Mouse (Mus musculus) naive thymus-derived CD4-positive, alpha-beta T cell, adult 5 months (primary cell): ENCODE data around the gene Slc4a3. TPM values are rescaled to one million over a fixed set of nuclear protein-coding genes. Genes with fewer than 3 reads are reported as not detected.

Experiments used
- polyA plus RNA-seq: library from polyadenylated mRNA; unstranded; fragments of 100-300 nt; shearing (Covaris generic); gene quantifications from one replicate; pipeline ENCODE4 v1.2.1, GENCODE M21; 2017

The Slc4a3 gene
- not detected for polyA plus RNA-seq

DNA sequence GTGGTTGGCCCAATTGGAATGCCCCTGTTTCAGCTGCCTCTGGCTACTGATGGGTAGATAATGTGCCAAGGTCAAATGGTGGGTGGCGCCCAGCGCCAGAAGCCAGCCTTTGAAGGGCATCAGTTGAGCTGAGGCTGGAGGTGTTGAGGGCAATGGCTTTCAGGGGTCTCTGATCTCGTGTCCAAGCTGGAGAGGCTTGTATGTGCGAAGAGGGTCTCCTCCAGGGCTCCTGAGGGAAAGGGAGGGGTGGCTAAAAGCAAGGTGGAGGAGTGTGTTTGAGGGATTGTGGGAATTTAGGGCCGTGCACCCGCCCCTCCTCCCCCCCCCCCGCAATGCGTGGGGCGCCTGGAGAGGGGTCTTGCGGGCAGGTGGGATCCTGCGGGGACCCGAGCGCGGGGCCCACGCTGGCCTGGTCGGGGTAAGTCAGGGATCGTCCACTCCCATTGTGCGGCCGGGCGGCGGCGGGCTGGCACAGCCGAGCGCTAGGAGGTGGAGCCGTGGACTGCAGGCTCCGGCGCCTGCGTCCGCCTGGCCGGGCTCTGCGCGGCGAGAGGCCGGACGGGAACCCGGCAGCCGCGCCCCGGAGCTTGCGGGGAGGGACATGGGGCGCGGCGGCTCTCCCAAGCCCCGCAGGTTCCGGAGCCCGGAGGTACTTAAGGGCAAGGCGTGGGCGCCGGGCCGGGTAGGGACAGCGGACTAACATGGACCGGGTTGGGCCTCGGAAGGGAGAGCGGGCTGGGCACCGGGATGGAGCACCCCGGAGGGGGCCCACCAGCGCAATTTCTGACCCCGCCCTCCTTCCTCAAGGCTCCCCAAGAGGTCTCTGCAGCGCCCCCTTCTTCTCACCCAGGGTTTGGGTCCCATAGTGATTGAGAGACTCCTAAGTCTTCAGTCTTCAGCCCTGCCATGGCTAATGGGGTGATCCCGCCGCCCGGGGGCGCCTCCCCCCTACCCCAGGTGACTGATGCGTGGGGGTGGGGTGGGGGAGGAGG is at the start of gene Slc4a3:
Gene Slc4a3, plus strand, starts transcription at position 302 of the 992 bp plus-strand sequence.

GRCm38 (mm10) chr1:75505956-75506831 is 39.9 kb upstream of the Slc4a3 start, which contains the start of gene Obsl1:
Gene Obsl1, minus strand, starts transcription at chr1:75506452.

GRCm38 (mm10) chr1:75507006-75507405 is 39.1 kb upstream of the Slc4a3 start, which contains the start of gene Inha:
Gene Inha, plus strand, starts transcription at chr1:75507077.

GRCm38 (mm10) chr1:75521321-75522031 is 24.6 kb upstream of the Slc4a3 start, which contains the start of gene Stk11ip:
Gene Stk11ip, plus strand, starts transcription at chr1:75521529.

Other genes with a start within 250 kb of the Slc4a3 start
- gene Dnpep, start 228.3 kb upstream of the Slc4a3 start, polyA plus RNA-seq, result 53.1 TPM
- not detected for gene Des, start 185.9 kb upstream of the Slc4a3 start, polyA plus RNA-seq
- 0.36 TPM for gene Speg, start 171.0 kb upstream of the Slc4a3 start, polyA plus RNA-seq
- 73.3 TPM for gene Gmppa, start 110.3 kb upstream of the Slc4a3 start, polyA plus RNA-seq
- gene Asic4, start 95.8 kb upstream of the Slc4a3 start, polyA plus RNA-seq, result not detected
- gene Chpf, start 67.0 kb upstream of the Slc4a3 start, polyA plus RNA-seq, result 36.0 TPM
- gene Tmem198, start 66.7 kb upstream of the Slc4a3 start, polyA plus RNA-seq, result 1.9 TPM
- not detected for gene Obsl1, start 39.8 kb upstream of the Slc4a3 start, polyA plus RNA-seq
- not detected for gene Inha, start 39.2 kb upstream of the Slc4a3 start, polyA plus RNA-seq
- gene Stk11ip, start 24.7 kb upstream of the Slc4a3 start, polyA plus RNA-seq, result 39.2 TPM